Mouse (Mus musculus) liver, embryonic 16.5 days (tissue): ENCODE measurements around the gene Gm8693. TPM values are rescaled to one million over a fixed set of nuclear protein-coding genes. Genes with fewer than 3 reads are reported as not detected.
"Not testable (repeated sequence)": the region's sequence is repeated elsewhere in the genome, so short reads cannot be mapped to it uniquely, and the experiment has no call there.

Experiments used
- ATAC-seq: fragments of 200-750 bp; cut with Nextera tagmentation; 2 replicates; pipeline ENCODE4 v1.8.0; 2017; ENCODE audit warnings: low read depth, mild to moderate bottlenecking, moderate number of reproducible peaks, moderate library complexity
- H3K27ac ChIP-seq: fragments of 300-500 bp; sonication (generic); 2 replicates; pipeline ENCODE4 v1.5.1; 2014; ENCODE audit warnings: mild to moderate bottlenecking, low read length
- H3K27me3 ChIP-seq: fragments of 300-500 bp; sonication (generic); 2 replicates; pipeline ENCODE4 v1.6.1; 2014; ENCODE audit warnings: low read depth, low read length, mixed read lengths; ENCODE audit not compliant: control insufficient read depth, insufficient read depth
- H3K36me3 ChIP-seq: fragments of 300-500 bp; sonication (generic); 2 replicates; pipeline ENCODE4 v1.6.1; 2014; ENCODE audit warnings: mild to moderate bottlenecking; ENCODE audit not compliant: control insufficient read depth, insufficient read depth
- H3K4me1 ChIP-seq: fragments of 300-500 bp; sonication (generic); 2 replicates; pipeline ENCODE4 v1.6.1; 2014; ENCODE audit warnings: low read depth, low read length, mixed read lengths; ENCODE audit not compliant: control insufficient read depth
- H3K4me2 ChIP-seq: fragments of 300-500 bp; sonication (generic); 2 replicates; pipeline ENCODE4 v1.6.1; 2014; ENCODE audit warnings: low read depth, low read length, mixed read lengths
- H3K4me3 ChIP-seq: fragments of 300-500 bp; sonication (generic); 2 replicates; pipeline ENCODE4 v1.5.1; 2014; ENCODE audit warnings: low read depth, mild to moderate bottlenecking, low read length
- H3K9ac ChIP-seq: fragments of 300-500 bp; sonication (generic); 2 replicates; pipeline ENCODE4 v1.6.1; 2014; ENCODE audit warnings: low read depth, low read length
- H3K9me3 ChIP-seq: fragments of 300-500 bp; sonication (generic); replicated peaks from 2 replicates; pipeline ENCODE4 v1.6.1; 2016; ENCODE audit warnings: low read length; ENCODE audit not compliant: control insufficient read depth
- WGBS: fragments of 180-500 bp; shearing (Covaris S2); extraction: QIAGEN DNeasy Blood & Tissue Kit; methylation state at CpG from one replicate; pipeline ENCODE4 v1.1.7; 2014; ENCODE audit not compliant: insufficient replicate concordance; 5-methylcytosine and 5-hydroxymethylcytosine counted together
- polyA plus RNA-seq: library from polyadenylated mRNA; unstranded; fragments of >200 nt; fragmentation: Nextera tagmentation; extraction: Ambion mirVana; gene quantifications from 2 replicates; pipeline ENCODE4 v1.2.1, GENCODE M21; 2015

The Gm8693 gene
- polyA plus RNA-seq = not detected in 2 replicates

DNA sequence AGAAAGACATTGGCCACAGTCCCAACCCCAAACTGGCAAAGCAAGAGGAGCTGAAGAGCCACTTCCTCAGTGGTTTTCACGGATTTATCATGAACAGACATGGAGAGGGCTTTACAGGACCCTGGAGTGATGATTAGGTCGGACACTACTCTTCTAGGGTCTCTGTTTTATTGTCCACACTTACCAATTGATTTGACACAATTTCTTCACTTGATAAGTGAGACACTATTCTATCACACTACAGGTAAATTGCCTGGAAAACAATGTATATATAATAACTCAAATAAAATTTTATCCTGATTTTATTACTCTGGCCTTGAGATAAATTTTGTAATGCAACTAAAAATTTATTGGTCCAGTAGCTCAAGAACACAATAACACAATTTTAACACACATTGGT is at the start of gene Gm8693:
Gene Gm8693 (minus strand): TSS at position 101 of the 400 bp plus-strand sequence.
- not testable (repeated sequence) for H3K4me2 ChIP-seq, ATAC-seq, H3K9me3 ChIP-seq, H3K4me1 ChIP-seq, H3K4me3 ChIP-seq, H3K9ac ChIP-seq, H3K27ac ChIP-seq, H3K36me3 ChIP-seq, H3K27me3 ChIP-seq
- WGBS = no CpG with 5 or more reads among the region's 2 CpGs

DNA sequence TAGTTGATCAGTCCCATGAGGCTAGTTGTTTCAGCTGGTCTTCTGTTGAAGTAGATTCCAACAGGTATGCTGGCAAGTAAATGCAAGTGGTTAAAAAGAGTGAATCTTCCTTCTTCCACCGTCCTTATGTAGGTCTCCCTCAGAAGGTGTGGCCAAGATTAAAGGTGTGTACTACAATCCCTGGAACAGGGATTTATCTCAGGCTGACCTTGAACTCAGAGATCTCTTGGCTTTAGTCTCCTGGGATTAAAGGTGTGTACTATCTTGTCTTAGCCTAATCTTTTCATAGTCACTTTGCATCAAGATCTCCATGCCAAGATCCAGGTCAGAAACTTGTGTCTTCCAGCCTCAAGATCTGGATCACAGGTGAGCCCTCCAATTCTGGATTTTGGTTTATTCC is 27.5 kb upstream of the Gm8693 start, which contains the start of gene Gm4567:
Gene Gm4567 (minus strand): TSS at position 101 of the 400 bp plus-strand sequence.
- ATAC-seq, H3K27ac ChIP-seq, H3K4me2 ChIP-seq, H3K9ac ChIP-seq, H3K9me3 ChIP-seq, H3K4me3 ChIP-seq, H3K4me1 ChIP-seq, H3K36me3 ChIP-seq, H3K27me3 ChIP-seq: not testable (repeated sequence)
- WGBS = no CpG with 5 or more reads among the region's 1 CpGs

DNA sequence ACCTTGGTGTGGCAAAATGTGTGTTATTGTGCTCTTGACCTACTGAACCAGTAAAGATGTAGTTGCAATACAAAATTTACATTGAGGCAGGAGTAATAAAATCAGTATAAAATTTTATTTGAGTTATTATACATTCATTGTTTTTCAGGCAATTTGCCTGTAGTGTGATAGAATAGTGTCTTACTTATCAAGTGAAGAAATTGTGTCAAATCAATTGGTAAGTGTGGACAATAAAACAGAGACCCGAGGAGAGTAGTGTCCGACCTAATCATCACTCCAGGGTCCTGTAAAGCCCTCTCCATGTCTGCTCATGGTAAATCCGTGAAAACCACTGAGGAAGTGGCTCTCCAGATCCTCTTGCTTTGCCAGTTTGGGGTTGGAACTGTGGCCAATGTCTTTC is 34.4 kb downstream of the Gm8693 start, which contains the start of gene Vmn1r155:
Gene Vmn1r155 (plus strand): TSS at position 301 of the 400 bp plus-strand sequence.
- H3K36me3 ChIP-seq, H3K27me3 ChIP-seq, ATAC-seq, H3K9me3 ChIP-seq, H3K4me2 ChIP-seq, H3K27ac ChIP-seq, H3K4me3 ChIP-seq, H3K9ac ChIP-seq, H3K4me1 ChIP-seq: not testable (repeated sequence)
- no CpG with 5 or more reads among the region's 3 CpGs for WGBS

Other genes starting within 250 kb of the Gm8693 start
- gene Gm10665, start 228.2 kb downstream of the Gm8693 start, polyA plus RNA-seq = not detected in 2 replicates
- not detected in 2 replicates for gene Vmn1r151, start 192.6 kb downstream of the Gm8693 start, polyA plus RNA-seq
- gene Vmn1r152, start 169.3 kb downstream of the Gm8693 start, polyA plus RNA-seq = not detected in 2 replicates
- not detected in 2 replicates for gene Gm8677, start 157.4 kb downstream of the Gm8693 start, polyA plus RNA-seq
- not detected in 2 replicates for gene Gm4201, start 127.0 kb downstream of the Gm8693 start, polyA plus RNA-seq
- not detected in 2 replicates for gene Gm4565, start 104.2 kb downstream of the Gm8693 start, polyA plus RNA-seq
- gene Vmn1r155, start 34.3 kb downstream of the Gm8693 start, polyA plus RNA-seq = not detected in 2 replicates
- not detected in 2 replicates for gene Gm4567, start 27.4 kb upstream of the Gm8693 start, polyA plus RNA-seq
- not detected in 2 replicates for gene Vmn1r157, start 69.4 kb upstream of the Gm8693 start, polyA plus RNA-seq
- gene Vmn1r158, start 98.5 kb upstream of the Gm8693 start, polyA plus RNA-seq = not detected in 2 replicates
- not detected in 2 replicates for gene Vmn1r159, start 151.3 kb upstream of the Gm8693 start, polyA plus RNA-seq
- not detected in 2 replicates for gene Vmn1r160, start 178.9 kb upstream of the Gm8693 start, polyA plus RNA-seq